Mouse (Mus musculus) testis, postnatal 10 days (tissue): ENCODE measurements around the gene Lrcol1.

Experiments used
- DNase-seq: peaks from one replicate; pipeline ENCODE4 v3.0.0; 2021; ENCODE audit warnings: low spot score

The Lrcol1 gene

DNA sequence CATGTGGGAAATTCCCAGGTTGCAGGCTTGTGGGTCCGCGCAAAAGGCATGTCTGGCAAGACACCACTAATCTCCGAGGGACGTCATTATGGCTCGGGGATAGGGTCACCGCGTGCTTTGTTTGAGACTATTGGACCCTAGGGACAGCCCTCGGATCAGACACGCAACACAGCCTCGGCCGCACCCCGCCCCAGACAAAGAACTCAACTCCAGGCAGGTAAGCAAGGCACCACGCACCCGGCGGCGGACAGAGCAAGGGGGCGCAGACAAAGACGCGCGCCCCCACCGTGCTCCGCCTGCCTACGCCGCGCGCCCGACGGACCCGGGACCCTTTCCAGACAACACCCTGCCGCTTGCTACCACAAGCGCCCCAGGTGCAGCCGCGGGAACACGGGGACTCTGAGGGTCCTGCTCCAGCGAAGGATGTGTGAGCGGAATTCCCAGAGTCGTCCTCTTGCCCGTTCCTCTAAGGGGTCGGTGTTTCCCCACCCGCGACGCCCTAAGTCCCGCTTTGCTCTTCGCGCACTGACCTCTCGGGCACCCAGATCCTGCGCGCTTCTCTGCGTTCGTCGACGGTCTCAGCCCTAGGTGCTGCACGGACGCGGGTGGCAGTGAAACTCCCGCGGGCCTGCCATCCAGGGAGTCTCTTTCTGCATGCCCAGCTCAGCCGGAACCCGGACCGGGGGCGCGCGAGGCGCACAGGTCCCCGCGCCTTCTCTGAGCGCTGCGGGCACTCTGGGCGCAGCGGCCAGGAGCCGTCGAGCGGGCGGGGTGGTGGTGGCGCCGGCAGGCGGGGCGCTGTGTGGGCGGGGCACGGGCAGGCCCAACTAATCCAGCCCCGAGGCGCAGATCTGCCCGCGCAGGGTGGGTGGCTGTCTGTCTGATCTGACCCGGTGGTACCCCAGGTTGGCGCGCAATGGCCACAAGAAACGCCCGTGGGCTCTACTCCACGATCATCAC lies 42.1 kb downstream of the Lrcol1 start:
- DNase-seq: peak; percentile 85

DNA sequence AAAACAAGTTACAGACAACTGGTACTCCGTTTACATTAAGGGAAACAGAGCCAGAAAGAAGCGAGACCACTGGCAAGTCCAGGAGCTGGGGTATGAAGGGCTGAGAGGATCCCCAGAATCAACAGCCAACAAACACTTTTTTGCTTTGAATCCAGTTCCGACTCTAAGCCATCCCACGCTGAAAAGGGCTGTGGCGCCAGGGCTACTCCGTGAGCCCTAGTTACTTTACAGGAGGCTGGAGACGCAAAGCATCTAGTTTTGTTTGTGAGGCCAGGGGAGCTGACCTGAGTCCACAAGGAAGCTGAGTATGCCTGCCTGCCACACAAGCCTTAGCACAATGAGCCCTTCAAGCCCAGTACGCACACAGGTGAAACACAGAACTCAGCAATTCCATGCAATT lies 42.8 kb downstream of the Lrcol1 start:
- no peak for DNase-seq

DNA sequence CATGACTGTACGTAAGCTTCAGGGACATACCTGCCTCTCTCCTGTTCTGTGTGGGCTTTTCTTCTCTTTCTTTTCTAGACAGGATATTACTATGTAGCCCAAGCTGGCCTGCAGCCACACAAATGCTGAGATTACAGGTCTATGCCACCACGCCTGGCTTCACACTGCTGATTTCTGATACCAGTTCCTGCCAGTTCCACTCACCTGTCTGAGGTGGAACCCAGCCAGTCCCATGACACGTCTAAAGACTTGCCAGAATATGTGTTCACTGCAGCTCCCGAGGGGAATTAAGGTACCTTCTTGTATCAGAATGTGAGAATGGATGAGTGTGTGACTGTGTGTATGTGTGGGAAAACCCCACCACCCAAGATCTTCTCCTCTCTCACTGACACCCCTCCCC lies 46.1 kb downstream of the Lrcol1 start:
- DNase-seq: no peak

DNA sequence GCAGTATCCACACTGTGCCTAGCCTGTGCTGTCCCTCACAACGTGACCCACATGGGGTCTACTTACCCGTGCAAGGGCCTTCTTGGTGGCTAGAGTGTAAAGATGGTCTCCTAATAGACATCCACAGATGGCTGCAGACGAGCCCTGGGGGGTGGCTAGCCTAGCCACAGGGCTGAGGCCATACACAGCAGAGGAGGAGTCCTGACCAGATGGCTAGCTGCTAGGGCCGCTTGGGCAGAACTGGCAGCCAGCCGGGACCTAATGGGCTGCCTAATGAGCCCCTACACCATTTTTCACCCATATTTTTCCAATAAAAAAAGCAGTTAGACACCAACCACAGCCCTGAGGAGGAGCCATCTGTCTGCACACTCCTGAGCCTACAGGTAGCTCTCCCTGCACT lies 48.2 kb downstream of the Lrcol1 start:
- no peak for DNase-seq

DNA sequence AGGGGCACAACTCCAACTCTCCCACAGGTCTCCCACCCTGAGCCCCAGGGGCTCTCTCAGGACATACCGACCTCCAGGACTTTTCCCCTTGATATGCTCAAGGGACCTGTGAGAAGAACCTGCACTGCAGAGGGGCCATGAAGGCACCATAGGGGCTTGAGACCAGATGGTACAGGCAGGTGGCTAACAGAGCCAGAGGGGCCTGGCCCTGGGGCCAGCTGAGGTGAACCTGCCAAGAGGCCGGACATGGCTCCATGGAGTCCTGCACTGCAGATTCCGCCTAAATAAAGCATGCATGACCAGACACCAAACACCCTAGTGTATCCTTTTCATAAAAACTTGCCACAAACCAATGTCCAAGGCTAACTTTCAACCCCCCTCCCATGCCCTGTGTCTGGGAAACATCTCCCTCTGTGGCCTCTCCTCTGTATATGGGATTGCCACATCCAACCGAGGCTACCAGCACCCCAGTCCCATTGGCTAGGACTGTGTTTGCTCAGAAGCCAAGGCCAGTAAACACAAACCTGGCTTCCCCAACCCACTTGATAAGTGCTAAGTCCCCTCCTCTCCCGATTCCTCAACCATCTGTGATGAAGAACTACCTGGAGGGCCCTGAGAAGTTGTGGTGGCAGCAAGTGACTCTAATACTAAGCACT lies 50.6 kb downstream of the Lrcol1 start:
- no peak for DNase-seq

DNA sequence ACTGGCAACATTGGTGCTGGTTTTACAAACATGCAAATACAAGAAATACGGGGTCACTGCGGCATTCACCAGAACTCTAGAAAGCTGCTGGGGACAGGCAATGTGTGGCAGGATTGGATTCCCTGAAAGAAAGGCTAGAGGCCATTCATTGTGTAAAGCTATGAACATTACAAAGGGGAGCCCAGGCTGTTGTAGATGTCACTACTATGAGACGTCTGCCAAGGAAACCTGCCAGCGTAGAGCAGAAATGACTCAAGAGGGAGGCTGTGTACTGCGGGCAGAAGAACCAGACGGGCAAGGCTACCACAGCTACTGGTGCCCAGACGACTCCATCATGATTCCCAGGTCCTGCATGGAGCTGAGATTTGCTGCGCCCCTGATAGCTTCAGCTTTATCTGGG lies 56.6 kb downstream of the Lrcol1 start:
- DNase-seq: no peak

DNA sequence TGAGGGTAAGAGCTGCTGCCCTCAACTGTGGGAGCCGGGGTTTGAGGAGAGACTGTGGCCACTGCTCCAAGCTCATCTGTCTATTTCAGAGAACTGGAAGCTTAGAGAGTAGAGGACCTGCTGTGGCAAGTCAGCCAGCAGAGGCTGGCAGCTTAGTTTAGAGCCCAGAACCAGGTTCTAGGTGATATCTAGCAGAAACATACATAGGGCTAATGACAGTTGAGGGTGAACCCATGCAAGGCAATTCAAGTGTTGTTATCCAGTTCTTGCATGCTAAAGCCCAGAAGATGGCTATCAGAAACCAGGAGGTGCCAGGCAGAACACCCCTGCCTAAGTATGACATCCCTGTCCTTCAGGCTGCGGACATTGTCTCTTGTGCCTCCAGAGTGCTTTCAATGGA lies 58.0 kb downstream of the Lrcol1 start:
- DNase-seq: no peak

DNA sequence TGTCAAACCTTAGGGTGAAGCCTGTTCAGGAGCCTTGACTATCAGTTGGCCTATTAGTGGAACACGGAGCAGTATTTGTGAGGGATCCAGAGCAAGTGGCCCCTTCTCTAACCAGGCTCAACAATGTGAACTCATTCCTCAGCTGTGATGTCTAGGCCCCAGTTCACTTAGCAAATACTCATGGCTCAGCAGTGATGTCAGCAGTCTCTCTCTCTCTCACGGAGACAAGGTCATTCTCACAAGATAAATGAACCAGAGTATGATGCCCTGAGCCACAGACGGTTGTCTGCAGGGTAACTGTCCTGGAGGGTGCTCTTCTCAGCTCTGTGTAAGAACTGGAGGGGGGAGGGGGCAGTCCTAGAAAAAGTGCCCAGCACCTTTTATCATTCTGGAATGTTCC lies 59.4 kb downstream of the Lrcol1 start:
- DNase-seq: no peak
